Mouse (Mus musculus): ENCODE measurements around the gene Catsper3. TPM values are rescaled to one million over a fixed set of nuclear protein-coding genes. Genes with fewer than 3 reads are reported as not detected.

The Catsper3 gene
- total RNA-seq, 1 experiment, result not detected

DNA sequence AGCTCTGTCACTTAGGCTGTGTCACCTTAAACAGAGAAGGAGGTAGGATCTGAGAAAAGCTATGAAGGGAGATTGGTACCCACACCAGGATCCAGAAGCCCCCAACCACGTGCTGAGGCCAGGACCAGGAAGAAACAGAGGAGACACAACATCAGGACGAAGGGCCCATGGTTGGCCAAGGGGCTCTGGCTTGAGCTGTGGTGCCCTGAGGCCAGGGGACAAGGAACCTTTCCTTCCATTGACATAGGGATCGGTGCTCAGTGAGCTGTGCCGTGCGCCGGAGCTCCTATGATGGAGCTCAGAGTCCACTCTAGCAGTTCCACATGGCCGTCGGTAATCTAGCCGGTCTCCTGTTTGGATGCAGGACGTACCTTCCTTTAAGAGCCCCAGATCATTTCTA is 25.3 kb downstream of the Catsper3 start:
- TF ChIP-seq CHD2 (IDR thresholded peaks at IDR 0.05; ENCODE audit: low read depth, low read length) (no peak), ZC3H11A (IDR thresholded peaks at IDR 0.05; ENCODE audit: borderline replicate concordance, low read depth, low read length) (no peak), ZNF384 (IDR thresholded peaks at IDR 0.05; ENCODE audit: low read depth, low read length) (no peak), MAFK (IDR thresholded peaks at IDR 0.05; ENCODE audit: insufficient read depth, low read depth, low read length) (no peak), HCFC1 (IDR thresholded peaks at IDR 0.05; ENCODE audit: borderline replicate concordance, insufficient read depth, low read length) (no peak)

DNA sequence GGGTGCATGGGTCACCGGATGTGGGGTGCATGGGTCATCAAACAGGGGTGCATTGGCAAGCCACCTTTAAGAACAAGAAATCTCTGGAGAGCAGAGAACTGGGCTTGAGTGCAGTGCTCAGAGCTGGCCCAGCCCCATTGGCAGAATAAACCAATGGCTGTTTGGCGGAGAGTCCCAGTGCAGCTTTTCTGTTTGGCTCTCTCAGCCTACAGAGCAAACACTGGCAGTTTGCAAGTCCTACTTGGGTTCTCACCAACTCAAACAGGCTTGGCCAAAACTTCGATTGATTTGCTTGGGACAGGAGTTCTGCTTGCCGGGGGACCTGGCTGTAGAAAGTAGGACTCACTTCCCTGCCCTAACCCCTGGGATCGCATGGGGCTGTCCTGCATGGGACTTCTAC is 26.6 kb downstream of the Catsper3 start:
- H3K9ac ChIP-seq (ENCODE audit: insufficient read depth, low read depth, low read length, poor library complexity, severe bottlenecking), result no peak overlapping the region
- H3K36me3 ChIP-seq (ENCODE audit: control insufficient read depth, insufficient read depth, low read length, poor library complexity, severe bottlenecking), result no peaks in the 10 kb centered on the region
- H3K27ac ChIP-seq (ENCODE audit: insufficient read depth, low read depth, low read length, poor library complexity, severe bottlenecking), result no peak overlapping the region
- in situ Hi-C loops (cut with MboI; ENCODE audit: low sequenced_read_pairs in 2 of 2, unreplicated experiment in 2 of 2), result no loop called here
- H3K9me3 ChIP-seq (ENCODE audit: control insufficient read depth, insufficient read depth, low read depth, low read length), result no peaks in the 10 kb centered on the region
- H3K4me3 ChIP-seq (ENCODE audit: insufficient read depth in 1 of 2, low read depth in 1 of 2, low read length in 2 of 2, poor library complexity in 1 of 2, severe bottlenecking in 1 of 2), result no peak overlapping the region
- TF ChIP-seq ZNF384 (IDR thresholded peaks at IDR 0.05; ENCODE audit: low read depth, low read length) (no peak), HCFC1 (IDR thresholded peaks at IDR 0.05; ENCODE audit: borderline replicate concordance, insufficient read depth, low read length) (no peak), CHD2 (IDR thresholded peaks at IDR 0.05; ENCODE audit: low read depth, low read length) (no peak), MAFK (IDR thresholded peaks at IDR 0.05; ENCODE audit: insufficient read depth, low read depth, low read length) (no peak), ZC3H11A (IDR thresholded peaks at IDR 0.05; ENCODE audit: borderline replicate concordance, low read depth, low read length) (no peak)
- no peaks in the 10 kb centered on the region for H3K4me1 ChIP-seq (ENCODE audit: control insufficient read depth in 2 of 2, insufficient read depth in 2 of 2, low read length in 2 of 2, poor library complexity in 1 of 2)
- no peak for DNase-seq (ENCODE audit: low read depth, low spot score)

More for the DNA sequence above, 25.3 kb downstream of the Catsper3 start:
- no peaks in the 10 kb centered on the region for H3K9me3 ChIP-seq (ENCODE audit: control insufficient read depth, insufficient read depth, low read depth, low read length)
- no peaks in the 10 kb centered on the region for H3K4me1 ChIP-seq (ENCODE audit: control insufficient read depth in 2 of 2, insufficient read depth in 2 of 2, low read length in 2 of 2, poor library complexity in 1 of 2)
- in situ Hi-C loops (cut with MboI; ENCODE audit: low sequenced_read_pairs in 2 of 2, unreplicated experiment in 2 of 2), result no loop called here
- H3K27ac ChIP-seq (ENCODE audit: insufficient read depth, low read depth, low read length, poor library complexity, severe bottlenecking), result no peak overlapping the region
- no peak overlapping the region for H3K4me3 ChIP-seq (ENCODE audit: insufficient read depth in 1 of 2, low read depth in 1 of 2, low read length in 2 of 2, poor library complexity in 1 of 2, severe bottlenecking in 1 of 2)
- DNase-seq (ENCODE audit: low read depth, low spot score), result no peak
- no peak overlapping the region for H3K9ac ChIP-seq (ENCODE audit: insufficient read depth, low read depth, low read length, poor library complexity, severe bottlenecking)
- no peaks in the 10 kb centered on the region for H3K36me3 ChIP-seq (ENCODE audit: control insufficient read depth, insufficient read depth, low read length, poor library complexity, severe bottlenecking)

DNA sequence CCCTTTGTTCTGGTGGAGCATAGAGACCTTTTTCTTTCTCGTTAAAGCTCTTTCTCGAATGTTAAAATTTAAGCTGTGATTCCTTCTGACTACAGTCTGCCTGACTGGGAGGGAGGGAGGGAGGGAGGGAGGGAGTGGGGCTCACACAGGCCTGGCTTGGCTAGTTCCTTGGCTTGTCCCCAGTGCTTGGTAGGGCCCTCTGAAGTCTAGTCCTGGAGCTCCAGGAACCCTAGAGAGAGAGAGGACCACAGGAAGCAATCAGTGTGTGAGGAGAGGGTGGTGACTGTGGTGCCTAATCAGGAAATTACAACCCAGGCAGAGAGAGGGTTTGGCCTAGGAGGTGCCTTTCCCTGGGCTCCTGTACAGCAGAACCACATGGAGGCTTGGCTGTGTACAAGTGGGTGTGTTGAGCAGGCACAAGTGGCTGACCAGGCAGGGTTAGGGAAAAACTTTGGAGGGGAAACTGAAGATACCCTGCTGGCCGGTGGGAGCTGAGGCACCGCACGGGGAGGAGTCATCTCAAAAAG is 29.2 kb downstream of the Catsper3 start:
- Histone ChIP-seq H3K27ac (ENCODE audit: insufficient read depth, low read depth, low read length, poor library complexity, severe bottlenecking) (no peak overlapping the region), H3K4me3 (ENCODE audit: insufficient read depth in 1 of 2, low read depth in 1 of 2, low read length in 2 of 2, poor library complexity in 1 of 2, severe bottlenecking in 1 of 2) (no peak overlapping the region), H3K4me1 (ENCODE audit: control insufficient read depth in 2 of 2, insufficient read depth in 2 of 2, low read length in 2 of 2, poor library complexity in 1 of 2) (no peaks in the 10 kb centered on the region), H3K9me3 (ENCODE audit: control insufficient read depth, insufficient read depth, low read depth, low read length) (no peaks in the 10 kb centered on the region), H3K9ac (ENCODE audit: insufficient read depth, low read depth, low read length, poor library complexity, severe bottlenecking) (no peak overlapping the region), H3K36me3 (ENCODE audit: control insufficient read depth, insufficient read depth, low read length, poor library complexity, severe bottlenecking) (no peaks in the 10 kb centered on the region)
- in situ Hi-C loops (cut with MboI; ENCODE audit: low sequenced_read_pairs in 2 of 2, unreplicated experiment in 2 of 2), result no loop called here
- TF ChIP-seq MAFK (IDR thresholded peaks at IDR 0.05; ENCODE audit: insufficient read depth, low read depth, low read length), result no peak
- TF ChIP-seq CHD2 (IDR thresholded peaks at IDR 0.05; ENCODE audit: low read depth, low read length), result no peak
- TF ChIP-seq ZNF384 (IDR thresholded peaks at IDR 0.05; ENCODE audit: low read depth, low read length), result no peak
- TF ChIP-seq HCFC1 (IDR thresholded peaks at IDR 0.05; ENCODE audit: borderline replicate concordance, insufficient read depth, low read length), result no peak
- no peak for DNase-seq (ENCODE audit: low read depth, low spot score)

DNA sequence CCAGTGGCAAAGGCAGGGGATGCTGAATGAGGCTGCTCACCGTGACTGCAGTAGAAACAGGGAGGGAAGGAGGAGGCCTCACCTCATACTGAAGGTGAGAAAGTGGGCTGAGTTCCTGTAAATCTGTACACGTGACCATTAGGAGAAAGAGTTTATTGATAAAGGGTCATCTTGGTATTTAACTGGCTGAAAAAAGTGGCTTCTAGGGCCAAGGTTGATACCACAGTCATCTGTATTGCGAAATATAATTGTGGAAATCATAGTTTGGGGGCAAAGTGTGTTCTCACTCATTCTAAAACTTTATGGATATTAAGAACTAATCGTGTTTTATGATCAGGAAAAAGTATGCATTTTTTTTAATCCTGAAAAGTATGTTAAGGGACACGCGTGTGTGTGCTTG is 30.5 kb downstream of the Catsper3 start:
- Histone ChIP-seq H3K9me3 (ENCODE audit: control insufficient read depth, insufficient read depth, low read depth, low read length) (no peaks in the 10 kb centered on the region), H3K36me3 (ENCODE audit: control insufficient read depth, insufficient read depth, low read length, poor library complexity, severe bottlenecking) (no peaks in the 10 kb centered on the region), H3K4me3 (ENCODE audit: insufficient read depth in 1 of 2, low read depth in 1 of 2, low read length in 2 of 2, poor library complexity in 1 of 2, severe bottlenecking in 1 of 2) (no peak overlapping the region), H3K27ac (ENCODE audit: insufficient read depth, low read depth, low read length, poor library complexity, severe bottlenecking) (no peak overlapping the region), H3K9ac (ENCODE audit: insufficient read depth, low read depth, low read length, poor library complexity, severe bottlenecking) (no peak overlapping the region), H3K4me1 (ENCODE audit: control insufficient read depth in 2 of 2, insufficient read depth in 2 of 2, low read length in 2 of 2, poor library complexity in 1 of 2) (no peaks in the 10 kb centered on the region)
- no peak for TF ChIP-seq ZC3H11A (IDR thresholded peaks at IDR 0.05; ENCODE audit: borderline replicate concordance, low read depth, low read length)
- TF ChIP-seq CHD2 (IDR thresholded peaks at IDR 0.05; ENCODE audit: low read depth, low read length), result no peak
- no peak for TF ChIP-seq HCFC1 (IDR thresholded peaks at IDR 0.05; ENCODE audit: borderline replicate concordance, insufficient read depth, low read length)
- TF ChIP-seq ZNF384 (IDR thresholded peaks at IDR 0.05; ENCODE audit: low read depth, low read length), result no peak
- in situ Hi-C loops (cut with MboI; ENCODE audit: low sequenced_read_pairs in 2 of 2, unreplicated experiment in 2 of 2), result no loop called here
- no peak for DNase-seq (ENCODE audit: low read depth, low spot score)

DNA sequence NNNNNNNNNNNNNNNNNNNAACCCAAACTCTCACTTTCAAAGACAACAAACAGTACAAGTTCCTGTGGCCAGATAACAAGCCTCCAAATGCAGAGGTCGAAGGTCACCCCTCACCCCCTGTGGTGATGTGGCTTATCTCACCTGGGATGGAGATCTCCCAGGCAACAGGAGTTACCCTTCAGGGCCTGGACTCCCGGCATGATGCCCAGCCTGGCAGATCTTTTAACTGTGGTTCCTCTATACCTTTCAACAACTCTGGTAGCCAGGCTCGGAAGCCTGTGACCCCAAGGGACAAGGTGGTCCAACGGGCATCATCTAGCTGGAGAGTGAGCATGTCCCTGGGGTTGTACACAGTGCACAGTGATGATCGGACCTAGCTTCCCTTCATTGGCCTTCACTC is 38.1 kb downstream of the Catsper3 start:
- Histone ChIP-seq H3K36me3 (ENCODE audit: control insufficient read depth, insufficient read depth, low read length, poor library complexity, severe bottlenecking) (no peaks in the 10 kb centered on the region), H3K27ac (ENCODE audit: insufficient read depth, low read depth, low read length, poor library complexity, severe bottlenecking) (no peak overlapping the region), H3K4me3 (ENCODE audit: insufficient read depth in 1 of 2, low read depth in 1 of 2, low read length in 2 of 2, poor library complexity in 1 of 2, severe bottlenecking in 1 of 2) (no peak overlapping the region), H3K9me3 (ENCODE audit: control insufficient read depth, insufficient read depth, low read depth, low read length) (no peaks in the 10 kb centered on the region), H3K4me1 (ENCODE audit: control insufficient read depth in 2 of 2, insufficient read depth in 2 of 2, low read length in 2 of 2, poor library complexity in 1 of 2) (peaks cover 0 to 3% of the 10 kb centered on the region in 2 experiments; a peak in 1 of 4 replicates), H3K9ac (ENCODE audit: insufficient read depth, low read depth, low read length, poor library complexity, severe bottlenecking) (no peak overlapping the region)
- in situ Hi-C loops (cut with MboI; ENCODE audit: low sequenced_read_pairs in 2 of 2, unreplicated experiment in 2 of 2), result no loop called here
- no peak for DNase-seq (ENCODE audit: low read depth, low spot score)
- TF ChIP-seq MAFK (IDR thresholded peaks at IDR 0.05; ENCODE audit: insufficient read depth, low read depth, low read length) (no peak), HCFC1 (IDR thresholded peaks at IDR 0.05; ENCODE audit: borderline replicate concordance, insufficient read depth, low read length) (no peak), ZNF384 (IDR thresholded peaks at IDR 0.05; ENCODE audit: low read depth, low read length) (no peak), CHD2 (IDR thresholded peaks at IDR 0.05; ENCODE audit: low read depth, low read length) (no peak), ZC3H11A (IDR thresholded peaks at IDR 0.05; ENCODE audit: borderline replicate concordance, low read depth, low read length) (no peak)

Measured in ES-E14 (cell line).